Mouse (Mus musculus) thymus, adult 2 months (tissue): ENCODE results near the gene Daam1.

ENCODE experiments used
- CTCF ChIP-seq: fragments of 200-500 bp; IDR thresholded peaks from 2 replicates; pipeline ENCODE4 v1.5.1; 2012; ENCODE audit warnings: mild to moderate bottlenecking, control low read depth, low read length, moderate library complexity, borderline replicate concordance; ENCODE audit not compliant: control insufficient read depth, poor library complexity, insufficient read depth; ENCODE audit errors: extremely low read depth
- POLR2A ChIP-seq: fragments of 200-500 bp; IDR thresholded peaks from 2 replicates; pipeline ENCODE4 v1.6.1; 2012; ENCODE audit warnings: mild to moderate bottlenecking, low read length, control low read depth, moderate library complexity; ENCODE audit not compliant: control insufficient read depth, poor library complexity, insufficient read depth; ENCODE audit errors: extremely low read depth

GRCm38 (mm10) chr12:72023572-72023971, 192.7 kb downstream of the Daam1 start:
- TF ChIP-seq POLR2A (no peak), CTCF (no peak)
